Mouse (Mus musculus) embryonic facial prominence, embryonic 12.5 days (tissue): Measurements from ENCODE around the gene Tmc3. TPM values are rescaled to one million over a fixed set of nuclear protein-coding genes. Genes with fewer than 3 reads are reported as not detected.
A peak's percentile ranks its signal among the peaks of the same experiment; 100 is the strongest.

ENCODE experiments used
- ATAC-seq: fragments of 200-750 bp; cut with Nextera tagmentation; 2 replicates; pipeline ENCODE4 v1.8.0; 2017; ENCODE audit not compliant: insufficient number of reproducible peaks, insufficient read depth, low FRiP score, low TSS enrichment
- H3K27ac ChIP-seq: fragments of 300-500 bp; sonication (generic); 2 replicates; pipeline ENCODE4 v1.5.1; 2016; ENCODE audit warnings: mild to moderate bottlenecking
- H3K27me3 ChIP-seq: fragments of 300-500 bp; sonication (generic); 2 replicates; pipeline ENCODE4 v1.6.1; 2016; ENCODE audit warnings: mild to moderate bottlenecking, moderate library complexity
- H3K36me3 ChIP-seq: fragments of 300-500 bp; sonication (generic); 2 replicates; pipeline ENCODE4 v1.6.1; 2016; ENCODE audit warnings: mild to moderate bottlenecking
- H3K4me1 ChIP-seq: fragments of 300-500 bp; sonication (generic); 2 replicates; pipeline ENCODE4 v1.6.1; 2016
- H3K4me2 ChIP-seq: fragments of 300-500 bp; sonication (generic); replicated peaks from 2 replicates; pipeline ENCODE4 v1.6.1; 2016; ENCODE audit warnings: mild to moderate bottlenecking, moderate library complexity
- H3K4me3 ChIP-seq: fragments of 300-500 bp; sonication (generic); 2 replicates; pipeline ENCODE4 v1.5.1; 2016; ENCODE audit warnings: mild to moderate bottlenecking
- H3K9ac ChIP-seq: fragments of 300-500 bp; sonication (generic); 2 replicates; pipeline ENCODE4 v1.6.1; 2016; ENCODE audit warnings: mild to moderate bottlenecking, moderate library complexity
- H3K9me3 ChIP-seq: fragments of 300-500 bp; sonication (generic); 2 replicates; pipeline ENCODE4 v1.6.1; 2016; ENCODE audit warnings: mild to moderate bottlenecking, moderate library complexity
- WGBS: fragments of 180-500 bp; shearing (Covaris S2); methylation state at CpG from one replicate; pipeline ENCODE4 v1.1.7; 2016; 5-methylcytosine and 5-hydroxymethylcytosine counted together
- polyA plus RNA-seq: library from polyadenylated mRNA; unstranded; fragments of >200 nt; fragmentation: Nextera tagmentation; extraction: Ambion mirVana; gene quantifications from 2 replicates; pipeline ENCODE4 v1.2.1, GENCODE M21; 2016

Tmc3 gene
- polyA plus RNA-seq, 1 experiment from 2014 or later = 1.8 TPM

DNA sequence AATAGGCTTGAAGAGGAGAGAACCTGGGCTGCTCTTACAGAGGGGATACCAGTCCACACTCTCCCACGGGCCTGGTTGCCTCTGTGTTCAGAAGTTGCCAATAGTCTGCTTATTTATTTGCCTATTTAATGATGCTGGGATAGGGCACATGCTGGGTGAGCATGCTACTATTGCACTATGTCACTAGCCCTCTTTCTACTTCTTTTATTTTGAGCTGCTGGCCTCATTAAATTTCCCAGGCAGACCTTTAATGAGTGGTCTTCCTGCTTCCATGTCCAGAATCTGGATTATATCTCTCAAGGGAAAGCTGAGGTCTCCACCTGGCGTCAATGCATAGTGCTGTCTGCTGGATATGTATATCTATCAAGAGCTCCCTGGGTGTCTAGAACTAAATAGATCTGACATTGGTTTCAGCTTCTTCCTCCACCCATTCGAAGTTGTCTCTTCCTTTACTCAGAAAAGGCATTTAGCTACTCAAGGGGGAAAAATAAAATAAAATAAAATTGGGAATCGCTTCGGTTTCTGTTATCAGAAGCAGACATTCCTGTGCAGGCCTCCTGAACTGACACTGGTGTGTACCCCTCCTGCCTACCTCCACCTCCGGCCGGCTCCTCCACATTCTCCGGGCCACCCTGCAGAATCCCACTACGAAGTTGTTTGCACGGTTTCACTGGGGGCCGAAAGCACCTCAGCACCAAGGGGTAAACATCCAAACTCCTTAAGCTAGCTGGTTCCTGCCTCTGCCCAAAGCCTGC lies 46.5 kb downstream of the Tmc3 start:
- Histone ChIP-seq H3K9ac (peak overlapping the region; percentile 56), H3K4me1 (peaks cover 24% of the 10 kb centered on the region), H3K9me3 (no peaks in the 10 kb centered on the region), H3K4me2 (peak overlapping the region; percentile 69), H3K27ac (peak overlapping the region; percentile 47; the same call in 1 of the 2 replicates), H3K27me3 (no peaks in the 10 kb centered on the region), H3K36me3 (peaks cover 5% of the 10 kb centered on the region; the same call in 1 of the 2 replicates), H3K4me3 (peak overlapping the region; percentile 61)
- 13% methylated on average over 11 of the region's 11 CpGs for WGBS
- ATAC-seq = peak; percentile 64

DNA sequence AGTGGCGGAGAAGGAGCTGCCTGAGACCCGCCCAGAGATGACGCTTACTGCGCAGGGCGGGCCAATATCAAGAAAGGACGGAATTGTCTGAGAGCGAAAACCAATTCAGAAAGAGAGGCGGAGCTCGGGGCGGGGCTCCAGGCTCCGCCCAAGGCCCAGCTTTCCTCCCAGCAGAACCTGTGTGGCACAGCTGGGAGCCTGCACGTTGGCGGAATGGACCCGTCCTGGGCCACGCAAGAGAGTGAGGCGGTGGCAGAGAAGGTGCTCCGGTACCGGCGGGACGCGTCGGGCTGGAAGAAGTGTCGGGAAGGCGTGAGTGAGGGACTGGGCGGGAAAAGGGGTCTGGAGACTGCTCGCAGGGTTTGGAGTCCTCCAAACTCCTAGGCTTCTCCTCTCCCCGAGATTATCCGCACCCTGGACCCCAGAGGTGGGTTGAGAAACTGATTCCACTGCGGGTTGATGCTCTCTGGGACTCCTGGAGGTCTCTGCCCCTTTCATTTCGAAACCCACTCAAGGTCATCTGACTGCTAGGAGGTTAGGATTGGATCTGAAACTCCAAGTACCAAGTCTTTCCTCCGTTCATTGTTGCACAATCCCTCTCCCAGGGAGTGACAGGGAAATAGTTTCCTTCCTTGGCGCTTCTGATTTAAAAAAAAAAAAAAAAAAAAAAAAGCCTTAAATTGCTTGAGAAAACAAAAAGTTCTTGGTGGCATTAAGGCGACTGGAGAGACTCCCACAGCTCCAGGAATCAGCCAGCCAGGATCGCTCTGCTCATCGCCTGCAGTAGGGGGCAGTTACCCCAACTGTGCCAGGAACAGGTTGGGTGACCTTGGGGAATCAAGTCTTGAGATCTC lies 47.3 kb downstream of the Tmc3 start, which contains the start of gene Stard5:
Stard5 (plus strand) TSS at position 132 of the 854 bp plus-strand sequence.
- peak within 1 kb of the TSS; percentile 47; the same call in 1 of the 2 replicates for H3K27ac ChIP-seq

DNA sequence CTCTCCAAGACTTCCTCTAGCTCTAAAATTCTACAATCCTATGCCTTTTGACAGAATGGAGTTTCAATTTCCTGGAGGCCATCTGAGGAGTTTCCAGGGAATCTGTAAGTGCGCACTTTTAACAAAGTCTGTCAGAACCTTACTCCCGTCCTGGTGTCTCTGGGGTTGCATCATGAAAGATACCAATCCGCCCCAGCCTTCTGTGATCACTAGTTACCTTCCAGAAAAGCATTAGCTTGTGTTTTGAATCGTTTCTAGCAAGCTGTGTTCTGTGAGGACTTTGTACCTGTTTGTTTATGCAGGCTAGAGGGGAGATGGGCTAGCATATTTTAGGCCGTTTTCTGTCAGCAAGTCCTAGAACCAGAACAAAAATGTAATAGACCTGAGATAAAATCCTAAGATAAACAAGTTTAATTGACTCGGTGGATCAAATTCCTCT lies 48.0 kb downstream of the Tmc3 start:
- Histone ChIP-seq H3K4me1 (peaks cover 24% of the 10 kb centered on the region), H3K4me2 (peak overlapping the region; percentile 69), H3K9me3 (no peaks in the 10 kb centered on the region), H3K36me3 (peaks cover 15% of the 10 kb centered on the region; the same call in 1 of the 2 replicates), H3K4me3 (peak overlapping the region; percentile 61), H3K27me3 (no peaks in the 10 kb centered on the region), H3K9ac (0 out of 2 replicates have a peak overlapping the region, but pooled peaks have one; percentile 11), H3K27ac (no peak overlapping the region)
- WGBS = 37% methylated on average over 6 of the region's 6 CpGs
- no peak for ATAC-seq

More for the DNA sequence above, 47.3 kb downstream of the Tmc3 start, which contains the start of gene Stard5:
- peaks cover 13% of the 10 kb centered on the region; the same call in 1 of the 2 replicates for H3K36me3 ChIP-seq
- H3K4me2 ChIP-seq = peak within 1 kb of the TSS; percentile 69
- peak; percentile 98 for ATAC-seq
- 1% methylated on average over 35 of the region's 35 CpGs for WGBS
- H3K4me3 ChIP-seq = peak within 1 kb of the TSS; percentile 61
- H3K27me3 ChIP-seq = no peaks in the 10 kb centered on the region
- H3K9me3 ChIP-seq = no peaks in the 10 kb centered on the region
- H3K4me1 ChIP-seq = peaks cover 24% of the 10 kb centered on the region
- H3K9ac ChIP-seq = peak within 1 kb of the TSS; percentile 72

DNA sequence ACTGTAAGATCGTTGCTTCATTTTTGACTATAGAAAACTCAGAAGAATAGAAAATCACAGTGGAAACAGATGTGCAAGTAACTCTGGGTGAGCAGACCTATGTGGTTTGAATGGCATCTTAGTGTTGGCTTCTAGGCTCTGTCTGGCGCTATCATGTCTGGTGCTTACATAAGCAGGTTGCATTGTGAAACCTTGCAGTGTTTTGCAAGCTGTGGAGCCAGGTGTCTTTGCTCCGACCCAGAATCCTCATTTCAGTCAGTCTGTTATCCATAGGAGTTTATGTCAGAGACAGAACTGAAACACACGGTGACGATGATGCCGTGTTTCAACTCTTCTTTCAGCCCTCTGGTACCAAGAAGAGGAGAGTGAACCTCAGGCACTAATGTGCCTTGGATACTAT lies 49.1 kb downstream of the Tmc3 start:
- no peaks in the 10 kb centered on the region for H3K9me3 ChIP-seq
- H3K4me3 ChIP-seq = no peak overlapping the region
- no peak overlapping the region for H3K9ac ChIP-seq
- H3K27ac ChIP-seq = 0 out of 2 replicates have a peak overlapping the region, but pooled peaks have one; percentile 11
- H3K4me1 ChIP-seq = peaks cover 24% of the 10 kb centered on the region
- WGBS = 86% methylated on average over 6 of the region's 6 CpGs
- H3K4me2 ChIP-seq = 0 out of 2 replicates have a peak overlapping the region, but pooled peaks have one; percentile 17
- no peak for ATAC-seq
- H3K36me3 ChIP-seq = peaks cover 26% of the 10 kb centered on the region
- H3K27me3 ChIP-seq = no peaks in the 10 kb centered on the region

DNA sequence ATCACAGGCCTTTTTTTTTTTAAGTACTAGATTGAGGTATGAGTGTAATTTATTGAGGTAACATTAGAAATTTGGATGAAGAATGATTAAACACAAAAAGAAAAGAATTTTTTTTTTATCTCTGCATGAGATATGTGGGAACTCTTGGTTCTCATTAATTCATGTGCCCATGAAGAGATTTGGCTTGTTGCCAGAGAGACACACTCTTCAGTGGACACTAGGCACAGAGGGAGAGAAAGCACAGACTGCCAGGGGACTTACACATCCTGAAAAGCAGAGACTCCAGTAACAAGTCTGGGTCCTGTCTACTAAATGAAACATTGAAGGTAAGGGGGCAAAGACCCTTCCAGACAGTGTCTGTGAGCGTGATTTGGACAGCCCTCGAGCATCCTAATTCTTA lies 51.0 kb downstream of the Tmc3 start:
- Histone ChIP-seq H3K9ac (no peak overlapping the region), H3K27me3 (no peaks in the 10 kb centered on the region), H3K4me1 (peaks cover 24% of the 10 kb centered on the region), H3K36me3 (peaks cover 40% of the 10 kb centered on the region), H3K4me2 (no peak overlapping the region), H3K27ac (no peak overlapping the region), H3K9me3 (no peaks in the 10 kb centered on the region), H3K4me3 (no peak overlapping the region)
- ATAC-seq = no peak
- WGBS = 94% methylated on average over 2 of the region's 2 CpGs

DNA sequence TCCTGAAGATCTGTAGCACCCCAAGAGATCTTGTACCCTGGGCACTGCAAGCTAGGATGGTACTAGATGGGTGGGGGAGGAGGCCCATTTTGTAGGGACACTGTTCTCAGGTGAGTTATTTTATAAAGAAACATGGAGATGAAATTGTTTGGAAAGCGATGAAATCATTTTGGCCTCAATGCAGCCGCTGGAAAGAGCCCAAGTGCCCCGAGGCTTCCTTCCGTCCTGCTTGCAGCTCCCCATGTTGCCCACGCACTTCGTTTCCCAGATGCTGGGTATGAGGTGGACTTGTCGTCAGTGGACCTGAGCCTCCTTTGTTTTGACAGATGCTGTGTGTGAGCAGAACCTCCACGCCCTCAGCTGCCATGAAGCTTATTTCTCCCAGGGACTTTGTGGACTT lies 51.7 kb downstream of the Tmc3 start:
- Histone ChIP-seq H3K4me2 (no peak overlapping the region), H3K4me1 (peaks cover 18% of the 10 kb centered on the region), H3K27me3 (no peaks in the 10 kb centered on the region), H3K9ac (no peak overlapping the region), H3K36me3 (peaks cover 45% of the 10 kb centered on the region), H3K4me3 (no peak overlapping the region), H3K9me3 (no peaks in the 10 kb centered on the region), H3K27ac (no peak overlapping the region)
- WGBS = 84% methylated on average over 8 of the region's 8 CpGs
- no peak for ATAC-seq

DNA sequence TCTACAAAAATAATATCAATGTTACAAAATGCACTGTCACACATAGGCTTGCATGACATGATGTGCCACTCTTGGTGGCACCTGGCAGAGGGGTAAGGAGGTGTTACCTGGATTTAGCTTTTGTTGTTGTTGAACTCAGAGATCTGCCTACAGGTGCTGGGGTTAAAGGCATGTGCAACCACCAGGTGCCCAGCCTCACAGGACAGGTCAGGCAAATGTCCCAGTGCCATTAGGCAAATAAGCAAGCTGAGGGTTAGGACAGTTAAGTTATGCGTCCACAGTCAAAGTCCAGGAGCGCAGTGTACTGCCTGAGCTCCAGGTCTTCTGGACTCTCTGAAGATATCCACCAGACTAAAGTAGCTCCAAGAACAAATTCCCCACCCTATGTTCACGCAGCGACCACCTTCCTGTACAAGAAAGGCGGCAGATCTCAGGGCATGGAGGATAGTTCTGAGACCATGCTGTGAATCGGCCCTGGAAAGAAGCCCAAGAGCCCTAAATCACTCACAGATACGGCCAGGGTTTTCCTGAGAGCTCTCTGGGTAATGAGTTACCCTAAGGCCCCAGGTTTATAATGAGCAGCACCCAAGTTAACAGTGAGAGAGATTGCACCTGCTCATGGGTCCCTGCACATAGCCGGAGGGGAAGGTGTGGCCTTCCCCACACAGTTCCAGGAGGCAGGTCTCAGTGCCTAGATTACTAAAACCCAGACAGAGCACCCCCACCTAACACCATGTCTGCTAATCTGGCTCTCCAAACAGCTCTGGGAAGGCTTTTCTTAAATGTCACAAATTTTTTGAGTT lies 53.3 kb downstream of the Tmc3 start:
- Histone ChIP-seq H3K4me1 (peaks cover 14% of the 10 kb centered on the region), H3K4me3 (no peak overlapping the region), H3K9ac (no peak overlapping the region), H3K9me3 (no peaks in the 10 kb centered on the region), H3K36me3 (peaks cover 47% of the 10 kb centered on the region), H3K4me2 (no peak overlapping the region), H3K27ac (no peak overlapping the region), H3K27me3 (no peaks in the 10 kb centered on the region)
- 95% methylated on average over 8 of the region's 8 CpGs for WGBS
- ATAC-seq = no peak

DNA sequence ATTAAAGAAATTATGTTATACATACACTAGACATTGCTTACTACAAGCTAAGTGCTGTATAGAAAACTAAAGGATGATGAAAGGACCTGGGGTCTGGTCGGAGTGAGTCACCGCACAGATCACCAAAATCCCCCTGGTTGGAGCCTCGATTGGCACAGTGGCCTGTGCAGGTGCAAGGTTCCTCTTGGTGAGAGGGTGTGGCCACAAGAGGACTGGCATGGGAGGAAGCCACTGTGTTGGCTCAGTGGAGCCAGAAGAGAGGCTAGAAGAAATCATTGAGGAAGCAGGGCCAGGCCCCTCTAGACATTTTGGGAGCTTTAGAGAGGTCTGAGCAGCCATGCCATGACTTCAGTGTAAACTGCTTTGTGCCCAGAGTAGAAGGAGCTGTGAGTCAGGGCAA lies 54.4 kb downstream of the Tmc3 start:
- no peaks in the 10 kb centered on the region for H3K27me3 ChIP-seq
- H3K9ac ChIP-seq = no peak overlapping the region; the same call in 1 of the 2 replicates
- no peak overlapping the region for H3K4me2 ChIP-seq
- H3K4me1 ChIP-seq = peaks cover 3% of the 10 kb centered on the region
- ATAC-seq = no peak
- no peaks in the 10 kb centered on the region for H3K9me3 ChIP-seq
- H3K36me3 ChIP-seq = peaks cover 49% of the 10 kb centered on the region
- no peak overlapping the region for H3K27ac ChIP-seq
- WGBS = 82% methylated on average over 3 of the region's 3 CpGs
- no peak overlapping the region for H3K4me3 ChIP-seq

DNA sequence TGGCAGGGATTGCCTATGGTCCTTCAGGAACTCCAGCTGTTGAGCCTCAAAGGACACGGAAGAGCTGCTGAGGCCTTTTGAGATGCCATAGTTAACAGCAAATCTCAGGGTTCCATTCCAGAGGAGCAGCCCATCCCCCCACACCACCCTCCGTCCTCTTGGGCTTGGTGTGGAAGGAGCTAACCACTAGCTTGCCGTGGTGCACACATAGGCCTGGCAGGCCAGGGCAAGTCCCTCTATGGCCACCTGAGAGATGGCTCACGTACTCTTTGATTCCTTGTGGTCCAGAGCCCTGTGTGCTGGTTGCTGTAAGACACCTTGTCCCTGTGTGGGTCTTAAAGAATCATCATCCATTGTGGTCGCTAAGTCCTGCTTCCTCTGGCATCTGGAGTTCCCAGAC lies 55.9 kb downstream of the Tmc3 start:
- Histone ChIP-seq H3K4me1 (no peaks in the 10 kb centered on the region), H3K4me2 (no peak overlapping the region), H3K27ac (no peak overlapping the region), H3K9ac (no peak overlapping the region), H3K27me3 (no peaks in the 10 kb centered on the region), H3K36me3 (peaks cover 49% of the 10 kb centered on the region), H3K4me3 (no peak overlapping the region), H3K9me3 (no peaks in the 10 kb centered on the region)
- no peak for ATAC-seq
- WGBS = 87% methylated on average over 5 of the region's 5 CpGs

DNA sequence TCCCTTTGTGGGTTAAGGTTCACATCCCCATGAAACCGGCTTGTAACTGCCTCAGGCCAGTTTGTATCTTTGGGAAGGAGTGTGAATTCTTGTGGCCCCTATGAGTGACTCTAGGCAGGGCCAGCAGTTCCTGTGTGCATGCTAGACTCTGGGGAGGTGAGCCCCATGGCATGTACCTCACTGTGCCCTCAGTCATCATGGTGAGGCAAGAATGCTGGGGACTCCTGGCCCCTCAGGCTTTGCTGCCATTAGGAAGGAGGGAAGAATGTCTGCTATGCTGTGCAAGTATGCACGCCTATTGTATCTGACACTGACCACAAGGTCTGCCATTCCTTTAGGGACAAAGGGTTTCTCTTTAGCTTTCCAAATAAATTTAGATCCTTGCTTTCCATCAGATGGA lies 56.4 kb downstream of the Tmc3 start:
- 37% methylated on average over 2 of the region's 2 CpGs for WGBS
- Histone ChIP-seq H3K27ac (no peak overlapping the region), H3K36me3 (peaks cover 45% of the 10 kb centered on the region), H3K4me1 (no peaks in the 10 kb centered on the region), H3K9me3 (no peaks in the 10 kb centered on the region), H3K27me3 (no peaks in the 10 kb centered on the region), H3K4me2 (no peak overlapping the region), H3K4me3 (no peak overlapping the region), H3K9ac (no peak overlapping the region)
- no peak for ATAC-seq

DNA sequence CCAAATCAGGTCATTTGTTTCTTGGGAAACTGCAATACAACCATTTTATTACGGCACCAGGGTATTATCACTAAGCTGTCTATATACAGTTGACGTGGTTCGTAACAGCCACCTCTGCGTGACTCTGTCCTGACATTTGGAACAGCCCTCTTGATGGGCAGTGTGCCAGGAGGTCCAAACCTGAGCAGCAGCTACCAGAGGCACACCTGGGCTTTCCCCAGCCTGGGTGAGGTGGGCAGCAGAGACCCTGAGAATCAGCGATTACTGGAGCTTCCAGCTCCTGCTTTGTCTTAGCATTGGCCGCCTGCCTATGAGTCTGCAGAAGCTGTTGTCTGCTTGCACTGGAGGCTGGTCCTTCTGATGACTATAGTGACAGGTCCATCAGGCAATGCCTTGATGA lies 58.9 kb downstream of the Tmc3 start:
- no peaks in the 10 kb centered on the region for H3K9me3 ChIP-seq
- H3K4me1 ChIP-seq = no peaks in the 10 kb centered on the region
- ATAC-seq = no peak
- H3K9ac ChIP-seq = no peak overlapping the region
- no peak overlapping the region for H3K4me2 ChIP-seq
- WGBS = 92% methylated on average over 6 of the region's 6 CpGs
- H3K36me3 ChIP-seq = peaks cover 26% of the 10 kb centered on the region
- no peak overlapping the region for H3K27ac ChIP-seq
- H3K4me3 ChIP-seq = no peak overlapping the region
- H3K27me3 ChIP-seq = no peaks in the 10 kb centered on the region
